In the genomic region with DNA sequence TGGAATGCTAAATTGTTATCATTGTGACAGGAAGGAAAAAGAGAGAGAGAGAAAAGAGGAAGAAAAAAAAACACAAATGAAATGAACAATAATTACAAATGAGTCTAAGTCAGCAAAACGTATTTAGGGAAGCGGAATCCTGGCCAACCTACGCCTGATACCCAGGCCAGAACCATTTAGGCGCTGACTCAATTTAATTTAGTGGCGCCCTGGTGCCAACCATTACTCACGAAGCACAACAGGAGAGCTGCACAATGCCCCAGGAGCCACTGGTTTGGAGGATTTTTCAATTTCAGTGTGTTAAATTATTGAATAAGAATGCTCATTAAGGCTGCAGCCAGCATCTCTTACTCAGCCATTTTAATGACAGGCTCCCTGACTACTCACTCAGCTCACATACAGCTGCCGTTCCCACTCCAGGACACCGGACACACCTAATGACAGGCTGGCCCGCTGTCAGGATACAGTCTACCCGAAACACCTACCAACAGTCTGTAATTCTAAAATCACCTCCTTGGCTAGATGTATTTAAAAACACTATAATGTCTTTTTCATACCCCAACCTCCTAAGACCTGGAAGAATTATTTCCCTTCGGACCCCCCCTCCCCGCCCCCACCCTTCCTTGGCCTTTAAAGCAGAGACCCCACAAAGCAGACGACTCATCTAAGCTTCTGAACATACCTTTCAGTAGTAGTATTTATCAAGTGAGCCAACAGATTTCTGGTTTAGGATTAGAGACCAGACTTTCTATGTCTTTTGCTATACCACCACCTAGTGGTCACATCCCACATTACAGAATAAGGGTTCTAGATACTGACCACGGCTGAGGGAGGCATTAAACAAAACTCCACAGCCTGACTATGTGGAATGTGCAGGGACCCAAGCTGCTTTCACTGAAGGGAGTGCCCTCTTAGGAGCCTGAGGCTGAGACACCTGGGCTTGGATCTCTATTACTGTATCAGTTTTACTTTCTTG, we compare ENCODE assay signal across 8 mouse cellular contexts. TPM values are rescaled to one million over a fixed set of nuclear protein-coding genes. Genes with fewer than 3 reads are reported as not detected.
DNase-seq lines count a peak whose midpoint lies in the region; ATAC-seq lines count a peak whose summit lies in the region.

No protein-coding gene starts in this region.

- no peak overlapping the region for H3K4me3 ChIP-seq in heart, embryonic 11.5 days (ENCODE audit: low read depth, low read length)
- no peak overlapping the region for H3K4me3 ChIP-seq in hindbrain, embryonic 11.5 days (ENCODE audit: low read depth, low read length)
- no peak overlapping the region for H3K4me3 ChIP-seq in midbrain, embryonic 10.5 days

- no peak overlapping the region for H3K4me2 ChIP-seq in heart, embryonic 11.5 days
- no peak overlapping the region for H3K4me2 ChIP-seq in hindbrain, embryonic 11.5 days (replicated peaks; ENCODE audit: low read depth, low read length)

- H3K9me3 ChIP-seq in heart, embryonic 11.5 days (replicated peaks; ENCODE audit: control insufficient read depth, low read length), result no peaks in the 10 kb centered on the region
- H3K9me3 ChIP-seq in hindbrain, embryonic 11.5 days (ENCODE audit: control insufficient read depth, low read length), result no peaks in the 10 kb centered on the region
- H3K9me3 ChIP-seq in midbrain, embryonic 10.5 days (replicated peaks), result no peaks in the 10 kb centered on the region

- WGBS in heart, embryonic 11.5 days (ENCODE audit: insufficient replicate concordance), result 66% methylated on average over 14 of the region's 14 CpGs
- WGBS in hindbrain, embryonic 11.5 days, result 73% methylated on average over 14 of the region's 14 CpGs
- WGBS in midbrain, embryonic 10.5 days, result 78% methylated on average over 14 of the region's 14 CpGs

- peak; percentile 76 for DNase-seq in heart, adult 8-10 months (ENCODE audit: low spot score)
- peak; percentile 41 for DNase-seq in MEL-GATA-1-ER (ENCODE audit: extremely low read depth, low read depth)
- peak; percentile 42 to 82 for DNase-seq in cerebellum, postnatal 36 days
- peak; percentile 89 for DNase-seq in hindbrain, embryonic 11.5 days (ENCODE audit: low spot score)
- DNase-seq in layer of hippocampus, postnatal 10 days (ENCODE audit: low spot score in 2 of 2), result peak; percentile 64 to 73
- DNase-seq in midbrain, embryonic 10.5 days (ENCODE audit: low spot score), result peak; percentile 30
- DNase-seq in splenic B cell, adult 2 months (ENCODE audit: low read depth, low spot score), result peak; percentile 84

- H3K9ac ChIP-seq in heart, embryonic 11.5 days (ENCODE audit: low read depth, low read length), result no peak overlapping the region
- H3K9ac ChIP-seq in hindbrain, embryonic 11.5 days (ENCODE audit: low read depth, low read length), result no peak overlapping the region

- H3K4me1 ChIP-seq in heart, embryonic 11.5 days (ENCODE audit: control insufficient read depth, insufficient read depth, low read length), result no peaks in the 10 kb centered on the region
- no peaks in the 10 kb centered on the region for H3K4me1 ChIP-seq in hindbrain, embryonic 11.5 days (replicated peaks; ENCODE audit: control insufficient read depth, insufficient read depth, low read length)
- H3K4me1 ChIP-seq in midbrain, embryonic 10.5 days, result no peaks in the 10 kb centered on the region

- no peak overlapping the region for H3K27ac ChIP-seq in heart, embryonic 11.5 days (ENCODE audit: low read depth, low read length)
- H3K27ac ChIP-seq in hindbrain, embryonic 11.5 days (ENCODE audit: low read depth, low read length), result no peak overlapping the region
- H3K27ac ChIP-seq in midbrain, embryonic 10.5 days (replicated peaks), result no peak overlapping the region

- H3K36me3 ChIP-seq in heart, embryonic 11.5 days (ENCODE audit: control insufficient read depth, insufficient read depth, low read length), result peaks cover 3% of the 10 kb centered on the region; the same call in 1 of the 2 replicates
- H3K36me3 ChIP-seq in hindbrain, embryonic 11.5 days (ENCODE audit: control insufficient read depth, insufficient read depth, low read length), result 0 out of 2 replicates have a peak, but pooled peaks cover 3% of the 10 kb centered on the region
- H3K36me3 ChIP-seq in midbrain, embryonic 10.5 days, result peaks cover 95% of the 10 kb centered on the region
- peaks cover 40% of the 10 kb centered on the region for H3K36me3 ChIP-seq in splenic B cell, adult 2 months (ENCODE audit: control insufficient read depth, insufficient read depth, low read length, poor library complexity, severe bottlenecking)

- no peak for ATAC-seq in heart, embryonic 11.5 days (replicated peaks; ENCODE audit: insufficient number of reproducible peaks, low FRiP score, low TSS enrichment)
- ATAC-seq in hindbrain, embryonic 11.5 days (ENCODE audit: low FRiP score), result peak; percentile 58; the same call in 1 of the 2 replicates

- no peaks in the 10 kb centered on the region; the same call in 1 of the 2 replicates for H3K27me3 ChIP-seq in heart, embryonic 11.5 days (ENCODE audit: control insufficient read depth, insufficient read depth, low read length)
- H3K27me3 ChIP-seq in hindbrain, embryonic 11.5 days (ENCODE audit: control insufficient read depth, insufficient read depth, low read length), result no peaks in the 10 kb centered on the region
- H3K27me3 ChIP-seq in midbrain, embryonic 10.5 days (ENCODE audit: low read depth, poor library complexity, severe bottlenecking), result no peaks in the 10 kb centered on the region
- H3K27me3 ChIP-seq in splenic B cell, adult 2 months (ENCODE audit: control insufficient read depth, insufficient read depth, low read length, poor library complexity, severe bottlenecking), result no peaks in the 10 kb centered on the region

RNA-seq across cellular contexts. Expression of a gene that starts 17.9 kb away (rescaled TPM):
- under 1 TPM in 3 of 4 experiments, not detected in 1; 0.09 to 0.49 (median 0.28) TPM for total RNA-seq in heart, adult 8-10 months (2022)
- polyA plus RNA-seq in heart, embryonic 11.5 days (2014; fragmentation: Nextera tagmentation; extraction: Ambion mirVana), result 3.2 and 4.2 TPM in 2 replicates
- polyA plus RNA-seq in hindbrain, embryonic 11.5 days (2014; fragmentation: Nextera tagmentation; extraction: Ambion mirVana), result 0.22 TPM in 1 of 2 replicates, not detected in the other
- 10 to 100 TPM; 17.4 to 17.6 TPM for total RNA-seq in layer of hippocampus, postnatal 10 days (2021)
- polyA plus RNA-seq in midbrain, embryonic 10.5 days (2016; fragmentation: Nextera tagmentation; extraction: Ambion mirVana), result 0.29 and 1.1 TPM in 2 replicates

Comparison
In these comparisons a context has a peak if more than half of its experiments do, and no peak if none do; other contexts are left out.
1. DNase-seq: peak in every context shown above with its lines; median percentile 89 in hindbrain, embryonic 11.5 days; 84 in splenic B cell, adult 2 months; 76 in heart, adult 8-10 months; 68 in layer of hippocampus, postnatal 10 days; 62 in cerebellum, postnatal 36 days; 41 in MEL-GATA-1-ER; 30 in midbrain, embryonic 10.5 days.